In genomic region chr7:82371411-82371810, GRCm38 (mm10) we compare ENCODE assay signal across 9 mouse cellular contexts. TPM values are rescaled to one million over a fixed set of nuclear protein-coding genes. Genes with fewer than 3 reads are reported as not detected.
DNase-seq lines count a peak whose midpoint lies in the region; ATAC-seq and TF ChIP-seq lines count a peak whose summit lies in the region.
"Had no signal": no experiment of that assay in that cellular context is flagged by ENCODE, and none has a peak within 500 bp of the region (broad histone marks: within the 10 kb centered on the region; RNA-seq: fewer than 3 reads in every experiment).

No protein-coding gene starts in this region.

- 0 out of 2 replicates have a peak, but pooled peaks cover 2% of the 10 kb centered on the region for H3K4me1 ChIP-seq in lung, adult 2 months (ENCODE audit: control insufficient read depth, insufficient read depth, low read length)
- H3K4me1 ChIP-seq: megakaryocyte, embryonic 14.5 days had no signal

- peak; percentile 3 for DNase-seq in cerebellum, adult 9-10 months
- peak; percentile 23 to 44 for DNase-seq in lung, adult 18-20 months
- DNase-seq in lung, adult 2 months, result no peak
- DNase-seq in heart, adult 9 months (ENCODE audit: low spot score in 2 of 2), result peak; percentile 77 to 84
- DNase-seq in lung, postnatal 25 days (ENCODE audit: low spot score), result peak; percentile 37
- DNase-seq in right cerebral cortex, postnatal 10 days (ENCODE audit: low spot score in 2 of 2), result no peak
- DNase-seq in right cerebral cortex, adult 2 months (ENCODE audit: low spot score in 2 of 2), result no peak

- H3K4me3 ChIP-seq in lung, adult 2 months (replicated peaks; ENCODE audit: extremely low read depth, low read depth, low read length), result no peak overlapping the region
- H3K4me3 ChIP-seq: megakaryocyte, embryonic 14.5 days had no signal

- WGBS in lung, adult 2 months, result 40% methylated on average over 3 of the region's 3 CpGs

- TF ChIP-seq CTCF in lung, adult 2 months (IDR thresholded peaks at IDR 0.05; ENCODE audit: insufficient read depth, low read length), result no peak

- TF ChIP-seq POLR2A in lung, adult 2 months (IDR thresholded peaks at IDR 0.05; ENCODE audit: borderline replicate concordance, extremely low read depth, low read depth, low read length), result no peak

- ATAC-seq in cerebellum, adult (ENCODE audit: insufficient number of reproducible peaks, low FRiP score, low TSS enrichment), result no peak

RNA-seq across cellular contexts. Expression of gene Adamtsl3, which starts 35.9 kb away (rescaled TPM):
- 6.1 and 8.0 TPM in 2 replicates for polyA plus RNA-seq in lung, adult 2 months (2012; rRNA removed)

Comparison
In these comparisons a context has a peak if more than half of its experiments do, and no peak if none do; other contexts are left out.
1. DNase-seq: peak in cerebellum, adult 9-10 months (single experiment), lung, adult 18-20 months (2 of 2), heart, adult 9 months (2 of 2) and lung, postnatal 25 days (single experiment); none in lung, adult 2 months (single experiment), right cerebral cortex, postnatal 10 days (0 of 2) and right cerebral cortex, adult 2 months (0 of 2).